Mouse (Mus musculus): ENCODE results near the gene Ahdc1. TPM values are rescaled to one million over a fixed set of nuclear protein-coding genes. Genes with fewer than 3 reads are reported as not detected.

Ahdc1 gene
- total RNA-seq, 1 experiment from 2014 or later = 65.0 TPM

Other genes with a start within 250 kb of the Ahdc1 start
- 15.9 and 16.6 TPM in 2 replicates for gene Rpa2, start 242.9 kb upstream of the Ahdc1 start, total RNA-seq (2021)
- gene Themis2, start 214.9 kb upstream of the Ahdc1 start, total RNA-seq (2021) = 2.0 and 4.9 TPM in 2 replicates
- 38.6 and 46.8 TPM in 2 replicates for gene Ppp1r8, start 168.1 kb upstream of the Ahdc1 start, total RNA-seq (2021)
- gene Stx12, start 126.8 kb upstream of the Ahdc1 start, total RNA-seq (2021) = 49.7 and 53.3 TPM in 2 replicates
- 32.6 and 33.8 TPM in 2 replicates for gene Fam76a, start 88.7 kb upstream of the Ahdc1 start, total RNA-seq (2021)
- 0.78 and 1.8 TPM in 2 replicates for gene Fgr, start 37.2 kb upstream of the Ahdc1 start, total RNA-seq (2021)
- 117 and 150 TPM in 2 replicates for gene Wasf2, start 119.2 kb downstream of the Ahdc1 start, total RNA-seq (2021)
- gene Cd164l2, start 200.9 kb downstream of the Ahdc1 start, total RNA-seq (2021) = 2.4 and 5.0 TPM in 2 replicates
- 0.19 TPM in 2 replicates for gene Gpr3, start 201.3 kb downstream of the Ahdc1 start, total RNA-seq (2021)
- gene Map3k6, start 229.6 kb downstream of the Ahdc1 start, total RNA-seq (2021) = 35.3 and 61.4 TPM in 2 replicates